Mouse (Mus musculus) adrenal gland, adult 8-10 months (tissue): ENCODE data around the gene Hsd11b2. TPM values are rescaled to one million over a fixed set of nuclear protein-coding genes. Genes with fewer than 3 reads are reported as not detected.
A peak's percentile ranks its signal among the peaks of the same experiment; 100 is the strongest.
"Not testable (repeated sequence)": the region's sequence is repeated elsewhere in the genome, so short reads cannot be mapped to it uniquely, and the experiment has no call there.

Experiments used
- DNase-seq: peaks from one replicate; pipeline ENCODE4 v3.0.0; 2022
- total RNA-seq, 4 experiments: library from RNA; stranded (reverse); gene quantifications; 2 replicates each; pipeline ENCODE4 v1.2.4; 2022

Gene Hsd11b2
- total RNA-seq, 4 experiments from 2014 or later = 0.56 to 0.98 (median 0.82) TPM

DNA sequence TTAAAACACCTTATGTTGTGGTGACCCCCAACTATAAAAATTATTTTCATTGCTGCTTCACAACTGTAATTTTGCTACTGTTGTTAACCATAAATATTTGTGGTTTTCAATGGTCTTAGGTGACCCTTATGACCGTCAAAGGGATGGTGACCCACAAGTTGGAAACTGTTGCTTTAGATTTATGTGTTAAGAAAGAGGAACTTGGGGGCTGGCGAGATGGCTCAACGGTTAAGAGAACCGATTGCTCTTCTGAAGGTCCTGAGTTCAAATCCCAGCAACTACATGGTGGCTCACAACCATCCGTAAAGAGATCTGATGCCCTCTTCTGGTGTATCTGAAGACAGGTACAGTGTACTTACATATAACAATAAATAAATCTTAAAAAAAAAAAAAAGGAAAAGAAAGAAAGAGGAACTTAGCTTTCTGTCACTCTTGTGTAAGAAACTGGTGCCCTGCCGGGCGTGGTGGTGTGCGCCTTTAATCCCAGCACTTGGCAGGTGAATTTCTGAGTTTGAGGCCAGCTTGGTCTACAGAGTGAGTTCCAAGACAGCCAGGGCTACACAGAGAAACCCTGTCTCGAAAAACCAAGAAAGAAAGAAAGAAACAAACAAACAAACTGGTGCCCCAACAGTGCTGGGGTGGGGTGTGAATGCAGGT lies 46.1 kb downstream of the Hsd11b2 start:
- DNase-seq = not testable (repeated sequence)

DNA sequence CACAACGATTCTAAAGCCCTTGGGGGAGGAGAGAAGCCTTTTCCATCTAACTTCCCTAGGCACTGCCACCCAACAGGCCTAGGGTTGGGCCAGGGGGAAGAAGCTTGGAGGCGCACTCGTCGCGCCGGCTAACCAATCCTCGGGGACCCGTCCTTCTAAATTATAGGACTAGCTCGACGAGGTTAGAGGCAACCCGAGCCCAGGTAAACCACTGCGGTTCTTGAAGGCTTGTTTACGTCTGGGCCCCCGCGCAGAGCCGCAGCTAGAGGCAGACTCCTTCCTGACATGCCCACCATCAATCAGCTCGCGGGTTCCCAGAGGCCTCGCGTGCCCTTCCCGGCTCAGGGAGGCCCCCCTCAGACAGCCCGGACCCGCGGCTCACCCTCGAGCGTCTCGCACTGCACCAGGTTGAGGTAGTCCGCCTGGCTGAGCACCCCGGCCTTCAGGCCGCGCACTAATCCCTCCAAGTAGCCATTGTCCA lies 46.9 kb downstream of the Hsd11b2 start:
- DNase-seq = no peak

DNA sequence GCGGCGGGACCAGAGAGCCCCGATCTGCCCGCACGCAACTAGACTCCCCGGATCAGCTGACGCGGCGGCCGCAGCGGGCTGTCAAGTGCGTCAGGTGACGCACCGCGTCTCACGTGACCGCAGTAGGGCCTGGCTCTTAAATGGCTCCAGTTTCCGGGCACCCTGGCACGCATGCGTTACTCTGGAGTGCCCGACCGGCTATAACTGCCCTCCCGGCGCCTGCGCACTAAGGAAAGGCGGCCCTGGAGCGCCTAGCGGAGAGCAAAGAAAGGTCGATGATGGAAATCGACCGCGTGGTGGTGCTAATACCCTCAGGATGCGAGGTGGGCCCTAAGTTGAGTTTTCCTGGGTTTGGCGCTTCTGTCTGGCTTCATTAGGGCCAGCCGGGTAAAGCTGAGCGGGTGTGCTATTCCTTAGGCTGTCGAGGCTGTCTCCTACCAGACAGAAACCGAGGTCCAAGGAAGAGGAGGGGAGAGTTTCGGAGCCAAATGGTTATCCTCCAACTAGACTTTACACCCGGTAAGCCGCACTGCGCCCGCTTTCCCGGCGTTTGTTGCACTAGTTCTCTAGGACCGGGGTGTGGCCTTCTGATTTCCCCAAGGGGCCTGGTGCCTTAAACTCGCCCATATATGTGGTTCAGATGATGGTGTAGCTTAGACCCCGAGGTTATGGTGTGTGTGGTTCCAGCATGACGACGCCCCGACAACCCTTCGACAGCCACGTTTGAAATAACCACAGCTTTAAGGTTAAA lies 47.6 kb downstream of the Hsd11b2 start, which contains the start of gene Atp6v0d1:
Gene Atp6v0d1 (minus strand): TSS at position 96 of the 751 bp plus-strand sequence.
- DNase-seq = peak; percentile 99

DNA sequence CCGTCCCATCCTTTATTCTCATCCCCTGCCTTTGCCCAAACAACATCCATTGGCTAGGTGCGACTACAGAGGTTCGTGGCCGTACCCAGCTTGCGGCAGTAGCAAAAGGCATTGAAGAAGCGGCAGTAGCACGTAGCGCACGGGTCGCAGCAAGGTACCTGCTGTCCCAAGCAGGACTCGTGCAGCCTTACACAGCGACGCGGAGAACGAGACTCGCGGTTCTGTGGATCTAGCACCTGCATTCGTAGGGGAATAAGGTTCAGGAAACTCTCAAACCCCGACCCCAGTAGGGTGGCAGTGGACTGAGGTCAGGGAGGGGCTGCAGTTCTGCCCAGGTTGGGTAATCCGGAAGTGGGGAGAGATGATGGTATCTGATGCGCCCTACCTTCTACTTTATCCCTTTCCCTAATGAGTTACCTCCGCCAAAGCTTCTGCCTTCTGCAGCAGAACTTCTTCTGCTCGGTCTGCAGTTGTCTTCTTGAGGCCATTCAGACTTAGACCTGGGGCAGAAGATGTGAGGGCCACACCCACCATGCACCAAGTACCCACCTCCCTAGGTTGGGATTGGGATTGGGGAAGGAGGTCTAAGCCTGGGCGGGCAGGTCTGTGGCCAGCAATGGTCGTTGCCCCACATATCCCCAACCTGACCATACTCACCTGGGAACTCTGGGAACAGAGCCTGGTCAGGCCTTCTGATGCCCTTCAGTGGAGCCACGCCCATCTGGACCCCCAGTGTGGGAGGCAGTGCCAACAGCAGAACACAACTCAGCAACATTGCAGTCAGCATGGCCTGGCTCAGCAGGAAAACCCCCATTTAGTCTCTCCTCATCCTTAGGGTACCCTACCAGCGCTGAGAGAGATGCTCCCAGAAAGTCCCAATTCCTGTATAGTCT lies 48.4 kb downstream of the Hsd11b2 start:
- no peak for DNase-seq

DNA sequence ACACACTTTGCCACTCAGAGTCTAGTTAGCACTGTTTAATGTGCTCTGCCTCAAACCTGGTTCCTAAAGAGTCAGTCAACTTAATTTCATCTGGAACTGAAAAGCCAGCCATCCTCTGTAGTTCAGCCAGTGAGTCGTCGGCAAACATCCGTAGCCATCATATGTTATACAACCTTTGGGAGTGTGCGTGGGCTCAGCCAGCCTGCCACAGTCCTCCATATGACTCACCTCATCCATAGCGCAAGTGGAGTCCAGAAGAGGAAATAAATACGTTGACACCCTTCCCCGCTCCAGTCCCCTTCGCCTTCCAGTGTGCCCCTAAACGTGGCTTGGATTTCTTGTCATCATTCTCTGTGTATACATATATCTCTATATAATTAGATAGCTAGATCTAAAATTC lies 53.3 kb downstream of the Hsd11b2 start:
- no peak for DNase-seq

DNA sequence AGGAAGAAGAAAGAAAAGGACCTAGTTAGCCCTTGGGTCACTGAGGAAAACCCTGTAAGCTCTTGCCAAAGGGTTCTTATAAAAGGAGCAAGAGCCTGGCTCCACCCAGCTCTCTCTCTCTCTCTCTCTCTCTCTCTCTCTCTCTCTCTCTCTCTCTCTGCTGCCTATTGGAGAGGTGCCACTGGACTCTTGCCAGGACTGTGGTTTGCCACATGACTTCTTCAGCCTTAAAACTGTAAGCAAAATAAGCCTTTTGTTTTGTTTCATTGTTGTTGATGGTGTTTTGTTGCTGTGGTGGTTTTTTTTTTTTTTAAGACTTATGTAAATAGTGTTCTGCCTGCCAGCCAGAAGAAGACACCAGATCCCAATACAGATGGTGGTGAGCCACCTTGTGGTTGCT lies 54.9 kb downstream of the Hsd11b2 start:
- no peak for DNase-seq

Other genes starting within 250 kb of the Hsd11b2 start
- 1 to 10 TPM; 2.1 to 4.8 (median 3.3) TPM for gene Hsf4, start 249.0 kb upstream of the Hsd11b2 start, total RNA-seq
- 10 to 100 TPM in 1 of 4 experiments, 1 to 10 TPM in 3; 5.5 to 11.7 (median 6.5) TPM for gene Nol3, start 242.6 kb upstream of the Hsd11b2 start, total RNA-seq
- gene 4931428F04Rik, start 228.9 kb upstream of the Hsd11b2 start, total RNA-seq = 1 to 10 TPM; 2.6 to 5.0 (median 4.6) TPM
- gene Exoc3l, start 222.7 kb upstream of the Hsd11b2 start, total RNA-seq = 10 to 100 TPM; 20.0 to 57.6 (median 36.8) TPM
- gene E2f4, start 221.1 kb upstream of the Hsd11b2 start, total RNA-seq = 10 to 100 TPM; 39.5 to 53.6 (median 42.0) TPM
- 10 to 100 TPM in 2 of 4 experiments, 1 to 10 TPM in 2; 7.0 to 14.0 (median 9.3) TPM for gene Elmo3, start 213.2 kb upstream of the Hsd11b2 start, total RNA-seq
- 10 to 100 TPM in 2 of 4 experiments, 1 to 10 TPM in 2; 3.1 to 14.2 (median 8.5) TPM for gene Lrrc29, start 192.5 kb upstream of the Hsd11b2 start, total RNA-seq
- 10 to 100 TPM; 62.1 to 66.9 (median 65.1) TPM for gene Tmem208, start 192.4 kb upstream of the Hsd11b2 start, total RNA-seq
- 10 to 100 TPM; 11.8 to 21.9 (median 17.1) TPM for gene Fhod1, start 170.8 kb upstream of the Hsd11b2 start, total RNA-seq
- 1 to 10 TPM in 3 of 4 experiments, under 1 TPM in 1; 0.73 to 1.9 (median 1.4) TPM for gene Slc9a5, start 169.9 kb upstream of the Hsd11b2 start, total RNA-seq
- gene Plekhg4, start 145.5 kb upstream of the Hsd11b2 start, total RNA-seq = 1 to 10 TPM in 2 of 4 experiments, under 1 TPM in 2; 0.42 to 2.7 (median 1.3) TPM
- under 1 TPM in 1 of 4 experiments, not detected in 3; 0.15 TPM for gene Kctd19, start 105.3 kb upstream of the Hsd11b2 start, total RNA-seq
- gene Lrrc36, start 105.2 kb upstream of the Hsd11b2 start, total RNA-seq = 10 to 100 TPM in 1 of 4 experiments, 1 to 10 TPM in 3; 4.1 to 10.1 (median 7.0) TPM
- gene Tppp3, start 47.2 kb upstream of the Hsd11b2 start, total RNA-seq = 10 to 100 TPM; 28.3 to 40.2 (median 33.0) TPM
- 10 to 100 TPM; 20.6 to 40.1 (median 31.3) TPM for gene Zdhhc1, start 21.9 kb upstream of the Hsd11b2 start, total RNA-seq
- 100 to 1,000 TPM; 113 to 135 (median 122) TPM for gene Atp6v0d1, start 47.3 kb downstream of the Hsd11b2 start, total RNA-seq
- gene Ripor1, start 86.5 kb downstream of the Hsd11b2 start, total RNA-seq = 10 to 100 TPM; 28.1 to 47.9 (median 37.8) TPM
- gene Ctcf, start 117.8 kb downstream of the Hsd11b2 start, total RNA-seq = 10 to 100 TPM; 61.2 to 79.1 (median 67.7) TPM
- 10 to 100 TPM in 1 of 4 experiments, 1 to 10 TPM in 2, under 1 TPM in 1; 0.97 to 11.6 (median 4.2) TPM for gene Agrp, start 118.6 kb downstream of the Hsd11b2 start, total RNA-seq
- 1 to 10 TPM; 2.1 to 3.9 (median 3.1) TPM for gene Carmil2, start 167.5 kb downstream of the Hsd11b2 start, total RNA-seq
- 10 to 100 TPM; 22.3 to 37.1 (median 29.5) TPM for gene Acd, start 182.3 kb downstream of the Hsd11b2 start, total RNA-seq
- 10 to 100 TPM; 10.7 to 14.2 (median 12.8) TPM for gene Pard6a, start 182.4 kb downstream of the Hsd11b2 start, total RNA-seq
- gene 4933405L10Rik, start 188.9 kb downstream of the Hsd11b2 start, total RNA-seq = not detected
- 1 to 10 TPM; 4.6 to 8.1 (median 5.8) TPM for gene Enkd1, start 189.5 kb downstream of the Hsd11b2 start, total RNA-seq
- gene Gfod2, start 239.9 kb downstream of the Hsd11b2 start, total RNA-seq = 10 to 100 TPM in 2 of 4 experiments, 1 to 10 TPM in 2; 8.9 to 10.9 (median 10.0) TPM